Mouse (Mus musculus) hindbrain, embryonic 16.5 days (tissue): ENCODE measurements around the gene Msx2. TPM values are rescaled to one million over a fixed set of nuclear protein-coding genes. Genes with fewer than 3 reads are reported as not detected.

Source experiments
- ATAC-seq: fragments of 200-750 bp; cut with Nextera tagmentation; 2 replicates; pipeline ENCODE4 v1.8.0; 2017; ENCODE audit warnings: moderate TSS enrichment, moderate library complexity
- H3K27ac ChIP-seq: fragments of 300-500 bp; sonication (generic); 2 replicates; pipeline ENCODE4 v1.5.1; 2014; ENCODE audit warnings: low read depth, mild to moderate bottlenecking, control low read depth, low read length, moderate library complexity
- H3K27me3 ChIP-seq: fragments of 300-500 bp; sonication (generic); replicated peaks from 2 replicates; pipeline ENCODE4 v1.6.1; 2014; ENCODE audit warnings: low read length; ENCODE audit not compliant: control insufficient read depth, insufficient read depth
- H3K36me3 ChIP-seq: fragments of 300-500 bp; sonication (generic); 2 replicates; pipeline ENCODE4 v1.6.1; 2014; ENCODE audit warnings: mild to moderate bottlenecking, low read length, moderate library complexity, mixed read lengths; ENCODE audit not compliant: control insufficient read depth, insufficient read depth
- H3K4me1 ChIP-seq: fragments of 300-500 bp; sonication (generic); 2 replicates; pipeline ENCODE4 v1.6.1; 2014; ENCODE audit warnings: low read depth, low read length; ENCODE audit not compliant: control insufficient read depth, insufficient read depth
- H3K4me2 ChIP-seq: fragments of 300-500 bp; sonication (generic); 2 replicates; pipeline ENCODE4 v1.6.1; 2014; ENCODE audit warnings: mild to moderate bottlenecking, low read length, control low read depth, moderate library complexity
- H3K4me3 ChIP-seq: fragments of 300-500 bp; sonication (generic); 2 replicates; pipeline ENCODE4 v1.5.1; 2014; ENCODE audit warnings: mild to moderate bottlenecking, low read length, control low read depth, moderate library complexity
- H3K9ac ChIP-seq: fragments of 300-500 bp; sonication (generic); 2 replicates; pipeline ENCODE4 v1.6.1; 2014; ENCODE audit warnings: low read depth, mild to moderate bottlenecking, control low read depth, low read length, moderate library complexity
- H3K9me3 ChIP-seq: fragments of 300-500 bp; sonication (generic); 2 replicates; pipeline ENCODE4 v1.6.1; 2014; ENCODE audit warnings: mild to moderate bottlenecking, low read length, moderate library complexity; ENCODE audit not compliant: control insufficient read depth
- WGBS: fragments of 180-500 bp; shearing (Covaris S2); extraction: QIAGEN DNeasy Blood & Tissue Kit; methylation state at CpG from one replicate; pipeline ENCODE4 v1.1.7; 2014; 5-methylcytosine and 5-hydroxymethylcytosine counted together
- polyA plus RNA-seq: library from polyadenylated mRNA; unstranded; fragments of >200 nt; fragmentation: Nextera tagmentation; extraction: Ambion mirVana; gene quantifications from 2 replicates; pipeline ENCODE4 v1.2.1, GENCODE M21; 2015

Gene Msx2
- polyA plus RNA-seq, 1 experiment from 2014 or later, result 2.4 TPM

DNA sequence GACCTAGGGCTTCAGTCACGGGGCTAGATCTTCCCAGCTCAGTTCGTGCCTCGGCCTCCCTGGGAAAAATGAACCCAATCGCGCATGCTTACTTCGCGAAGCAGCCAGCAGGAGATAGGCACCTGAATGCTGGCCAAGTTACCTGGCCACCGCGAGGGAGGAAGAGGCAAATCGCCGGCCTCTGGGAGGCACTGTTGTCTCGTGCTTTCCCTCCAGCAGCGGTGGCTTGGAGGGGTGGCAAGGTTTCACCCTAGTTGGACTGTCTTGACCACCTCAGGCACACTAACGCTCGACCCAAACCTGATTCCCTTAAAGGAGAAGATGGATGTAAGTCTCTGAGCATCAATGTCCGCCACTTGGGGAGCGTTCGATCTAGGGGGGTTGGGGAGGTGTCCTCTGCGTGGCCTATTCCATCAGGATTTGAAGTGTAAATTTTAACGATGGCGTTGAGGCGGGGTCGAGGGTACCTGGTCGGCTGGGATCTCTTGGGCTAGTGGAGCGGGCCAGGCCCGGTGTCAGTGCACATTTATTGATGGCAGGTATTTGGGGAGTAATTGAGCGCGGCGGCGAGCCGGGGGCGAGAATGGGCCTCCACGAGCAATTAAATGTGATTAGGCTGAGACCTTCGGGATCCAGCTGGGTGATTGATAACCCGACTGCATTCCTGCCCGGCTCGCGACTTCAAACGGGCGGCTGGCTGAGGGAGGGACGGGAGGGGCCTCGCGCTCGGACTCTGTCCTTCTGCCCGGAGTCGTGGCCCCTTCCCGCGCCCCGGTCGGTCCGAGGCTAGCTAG is 10.8 kb downstream of the Msx2 start:
- peaks cover 32% of the 10 kb centered on the region for H3K27me3 ChIP-seq
- ATAC-seq, result peak; percentile 62; the same call in 1 of the 2 replicates
- H3K4me1 ChIP-seq, result peaks cover 12% of the 10 kb centered on the region
- H3K27ac ChIP-seq, result no peak overlapping the region
- peak overlapping the region; percentile 43 for H3K4me3 ChIP-seq
- H3K36me3 ChIP-seq, result no peaks in the 10 kb centered on the region
- WGBS, result under 1% methylated on average over 51 of the region's 51 CpGs
- peak overlapping the region; percentile 46 for H3K9ac ChIP-seq
- peak overlapping the region; percentile 76 for H3K4me2 ChIP-seq
- H3K9me3 ChIP-seq, result no peaks in the 10 kb centered on the region

DNA sequence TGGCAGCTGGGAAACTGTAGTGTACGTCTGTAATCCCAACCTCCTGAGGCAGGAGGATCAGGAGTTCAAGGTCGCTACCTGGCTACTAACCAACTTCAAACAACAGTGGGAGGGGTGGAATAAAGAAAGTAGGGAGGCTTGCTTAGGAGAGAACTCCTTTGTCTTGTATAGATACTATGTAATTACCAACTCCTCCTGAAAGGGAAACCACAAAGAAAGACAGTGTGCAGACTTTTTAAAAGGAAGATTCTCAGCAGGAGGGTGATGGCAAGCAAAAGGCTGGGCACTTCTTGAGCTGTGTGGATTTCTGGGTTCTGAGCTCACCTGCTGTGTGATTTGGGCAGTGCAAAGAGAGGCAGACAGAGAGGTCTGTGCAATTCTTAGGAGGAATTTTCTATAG is 11.5 kb downstream of the Msx2 start:
- WGBS, result 29% methylated on average over 2 of the region's 2 CpGs
- Histone ChIP-seq H3K27ac (no peak overlapping the region), H3K9ac (no peak overlapping the region), H3K36me3 (no peaks in the 10 kb centered on the region), H3K27me3 (peaks cover 32% of the 10 kb centered on the region), H3K4me1 (peaks cover 12% of the 10 kb centered on the region), H3K4me2 (no peak overlapping the region), H3K9me3 (no peaks in the 10 kb centered on the region), H3K4me3 (no peak overlapping the region)
- no peak for ATAC-seq

- peaks cover 27% of the 10 kb centered on the region for H3K27me3 ChIP-seq
- no peaks in the 10 kb centered on the region for H3K9me3 ChIP-seq
- H3K27ac ChIP-seq, result no peak overlapping the region
- no peak overlapping the region for H3K4me2 ChIP-seq
- WGBS, result 68% methylated on average over 4 of the region's 4 CpGs
- H3K4me1 ChIP-seq, result peaks cover 14% of the 10 kb centered on the region
- H3K36me3 ChIP-seq, result no peaks in the 10 kb centered on the region
- no peak for ATAC-seq
- no peak overlapping the region for H3K4me3 ChIP-seq
- no peak overlapping the region for H3K9ac ChIP-seq
These were observed 14.1 kb downstream of the Msx2 start for GRCm38 (mm10) chr13:53458766-53459165.

GRCm38 (mm10) chr13:53454794-53455672 is 17.8 kb downstream of the Msx2 start:
- Histone ChIP-seq H3K9me3 (no peaks in the 10 kb centered on the region), H3K36me3 (no peaks in the 10 kb centered on the region), H3K4me3 (peak overlapping the region; percentile 37), H3K27ac (no peak overlapping the region), H3K4me2 (peak overlapping the region; percentile 69), H3K9ac (peak overlapping the region; percentile 59), H3K4me1 (peaks cover 2% of the 10 kb centered on the region; the same call in 1 of the 2 replicates), H3K27me3 (peaks cover 2% of the 10 kb centered on the region)
- 5% methylated on average over 21 of the region's 21 CpGs for WGBS
- peak; percentile 88 for ATAC-seq

DNA sequence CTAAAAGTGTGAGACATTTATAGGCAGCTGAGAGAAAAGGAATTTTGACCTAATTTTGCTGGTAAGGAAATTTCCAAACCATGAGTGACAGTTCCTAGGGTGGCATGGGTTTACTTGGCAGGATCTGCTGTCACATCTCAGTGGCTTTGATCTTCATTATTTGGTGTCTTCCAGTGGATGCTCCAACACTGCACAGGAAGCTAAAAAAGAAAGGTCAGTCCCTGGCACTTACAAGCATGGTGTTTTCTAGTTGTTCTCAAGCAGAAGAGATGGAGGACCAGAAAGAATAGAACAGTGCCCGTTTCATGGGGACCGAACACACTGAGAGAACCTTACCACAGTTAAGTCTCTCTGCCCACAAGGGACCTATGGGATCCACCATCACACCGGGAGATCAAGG is 18.9 kb downstream of the Msx2 start:
- no peaks in the 10 kb centered on the region for H3K9me3 ChIP-seq
- no peak overlapping the region for H3K4me2 ChIP-seq
- H3K27me3 ChIP-seq, result no peaks in the 10 kb centered on the region; the same call in none of the 2 replicates
- no peaks in the 10 kb centered on the region for H3K36me3 ChIP-seq
- H3K27ac ChIP-seq, result no peak overlapping the region
- H3K9ac ChIP-seq, result no peak overlapping the region
- H3K4me1 ChIP-seq, result peaks cover 2% of the 10 kb centered on the region; the same call in 1 of the 2 replicates
- ATAC-seq, result no peak
- WGBS, result 79% methylated on average over 3 of the region's 3 CpGs
- no peak overlapping the region for H3K4me3 ChIP-seq

DNA sequence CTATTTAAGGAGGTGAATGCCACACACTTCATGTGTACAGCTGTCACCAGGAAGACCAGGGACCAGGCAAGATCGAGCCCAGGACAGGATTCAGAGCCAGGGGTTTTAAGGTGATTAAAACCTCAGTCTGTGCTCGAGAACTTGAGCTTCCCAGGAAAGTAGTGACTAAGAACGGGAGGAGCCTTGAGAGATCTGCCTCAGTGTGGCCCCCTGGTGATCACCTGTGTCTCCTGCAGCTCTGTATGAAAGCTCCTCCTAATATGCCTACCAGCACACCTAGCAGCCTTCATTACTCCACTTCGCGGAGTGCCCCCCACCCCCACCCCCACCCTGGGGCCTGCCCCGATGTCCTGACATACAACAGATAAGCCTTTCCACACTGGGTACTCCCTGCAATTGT is 25.3 kb downstream of the Msx2 start:
- 21% methylated on average over 6 of the region's 6 CpGs for WGBS
- H3K4me3 ChIP-seq, result no peak overlapping the region
- no peaks in the 10 kb centered on the region for H3K36me3 ChIP-seq
- no peaks in the 10 kb centered on the region for H3K9me3 ChIP-seq
- no peak for ATAC-seq
- H3K4me2 ChIP-seq, result no peak overlapping the region
- H3K27me3 ChIP-seq, result no peaks in the 10 kb centered on the region; the same call in 1 of the 2 replicates
- no peak overlapping the region for H3K27ac ChIP-seq
- peaks cover under 1% of the 10 kb centered on the region for H3K4me1 ChIP-seq
- H3K9ac ChIP-seq, result no peak overlapping the region

GRCm38 (mm10) chr13:53443602-53444001 is 29.3 kb downstream of the Msx2 start:
- Histone ChIP-seq H3K9me3 (no peaks in the 10 kb centered on the region), H3K27me3 (peaks cover 3% of the 10 kb centered on the region; the same call in 1 of the 2 replicates), H3K36me3 (no peaks in the 10 kb centered on the region), H3K4me3 (no peak overlapping the region), H3K27ac (no peak overlapping the region), H3K9ac (no peak overlapping the region), H3K4me2 (no peak overlapping the region), H3K4me1 (peaks cover 3% of the 10 kb centered on the region)
- peak; percentile 56; the same call in 1 of the 2 replicates for ATAC-seq
- 24% methylated on average over 3 of the region's 3 CpGs for WGBS

- Histone ChIP-seq H3K36me3 (no peaks in the 10 kb centered on the region), H3K27me3 (peaks cover 3% of the 10 kb centered on the region; the same call in 1 of the 2 replicates), H3K4me3 (peak overlapping the region; percentile 23), H3K9ac (peak overlapping the region; percentile 57), H3K9me3 (no peaks in the 10 kb centered on the region), H3K27ac (no peak overlapping the region), H3K4me1 (peaks cover 3% of the 10 kb centered on the region), H3K4me2 (peak overlapping the region; percentile 64)
- 31% methylated on average over 25 of the region's 25 CpGs for WGBS
- ATAC-seq, result peak; percentile 77
These were observed 30.5 kb downstream of the Msx2 start for GRCm38 (mm10) chr13:53442168-53442980.
